Mouse (Mus musculus) retina, embryonic 14.5 days (tissue): Measurements from ENCODE around the gene Rims1.
A peak's percentile ranks its signal among the peaks of the same experiment; 100 is the strongest.

Experiments
- DNase-seq: peaks from one replicate; pipeline ENCODE4 v3.0.0-alpha.2; 2015; ENCODE audit warnings: low spot score

Gene Rims1

DNA sequence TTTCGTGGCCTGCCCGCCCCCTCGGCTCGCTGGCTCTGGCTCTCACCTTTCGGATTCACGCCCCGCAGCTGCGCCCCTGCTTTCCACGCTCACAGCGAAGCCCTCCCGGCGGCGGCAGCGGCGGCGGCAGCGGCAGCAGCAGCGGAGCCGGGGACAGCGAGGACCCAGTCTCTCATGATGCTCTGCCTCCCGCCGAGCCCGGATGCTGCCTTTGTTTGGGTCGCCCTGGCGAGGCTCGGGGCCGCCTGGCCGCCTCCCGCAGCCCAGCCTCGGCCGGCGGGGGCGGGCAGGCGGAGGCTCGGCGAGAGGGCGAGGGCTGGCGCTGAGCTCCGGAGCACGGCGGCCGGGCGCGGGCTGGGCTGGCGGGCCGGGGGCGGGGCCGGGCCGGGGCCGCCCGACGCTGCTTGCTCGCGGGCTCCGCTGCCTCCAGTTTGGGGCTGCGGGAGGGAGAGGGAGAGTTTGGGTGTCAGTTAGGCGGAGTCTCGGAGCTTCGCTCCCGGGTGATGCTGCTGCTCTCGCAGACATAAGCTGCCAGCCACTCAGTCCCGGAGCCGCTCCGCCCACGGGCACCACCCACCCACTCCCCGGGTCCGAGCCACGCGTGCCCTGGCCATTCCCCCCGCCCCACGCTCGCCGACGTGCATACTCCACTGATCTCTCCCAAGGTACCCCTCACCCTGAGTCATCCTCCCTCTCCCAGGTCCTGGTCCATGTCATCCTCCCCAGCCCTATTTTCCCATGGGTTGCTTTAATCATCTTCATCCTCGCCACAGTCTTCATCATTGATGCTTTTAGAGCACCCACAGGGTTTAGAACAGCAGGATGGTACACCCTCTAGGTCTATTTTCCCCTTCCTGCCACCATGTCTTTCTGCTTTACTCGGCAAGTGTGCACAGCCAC lies at the start of gene Rims1:
Gene Rims1 (minus strand): TSS at position 269 of the 900 bp plus-strand sequence.
- peak; percentile 70 for DNase-seq

DNA sequence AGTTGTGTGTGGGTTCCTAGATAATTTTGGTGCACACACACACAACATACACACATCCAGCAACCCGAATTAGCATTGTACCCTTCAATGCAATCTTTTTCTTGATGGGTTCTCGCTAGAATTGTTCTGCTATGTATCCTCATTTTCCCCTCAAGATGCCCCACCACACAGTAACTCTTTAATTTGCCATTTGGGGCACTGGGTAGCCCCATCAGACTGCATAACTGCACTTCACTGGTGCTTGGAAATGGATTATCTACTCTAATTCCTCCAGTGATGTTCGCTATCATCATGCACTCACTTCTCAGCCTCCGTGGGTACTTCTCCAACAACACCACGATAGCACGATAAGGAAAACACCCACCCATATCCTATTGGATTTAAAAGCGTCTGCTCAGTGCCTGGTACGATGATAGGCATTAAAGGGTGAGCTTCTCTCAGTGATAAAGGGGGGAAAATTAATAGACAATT lies 867 bp upstream of the Rims1 start:
- DNase-seq, result peak; percentile 24

DNA sequence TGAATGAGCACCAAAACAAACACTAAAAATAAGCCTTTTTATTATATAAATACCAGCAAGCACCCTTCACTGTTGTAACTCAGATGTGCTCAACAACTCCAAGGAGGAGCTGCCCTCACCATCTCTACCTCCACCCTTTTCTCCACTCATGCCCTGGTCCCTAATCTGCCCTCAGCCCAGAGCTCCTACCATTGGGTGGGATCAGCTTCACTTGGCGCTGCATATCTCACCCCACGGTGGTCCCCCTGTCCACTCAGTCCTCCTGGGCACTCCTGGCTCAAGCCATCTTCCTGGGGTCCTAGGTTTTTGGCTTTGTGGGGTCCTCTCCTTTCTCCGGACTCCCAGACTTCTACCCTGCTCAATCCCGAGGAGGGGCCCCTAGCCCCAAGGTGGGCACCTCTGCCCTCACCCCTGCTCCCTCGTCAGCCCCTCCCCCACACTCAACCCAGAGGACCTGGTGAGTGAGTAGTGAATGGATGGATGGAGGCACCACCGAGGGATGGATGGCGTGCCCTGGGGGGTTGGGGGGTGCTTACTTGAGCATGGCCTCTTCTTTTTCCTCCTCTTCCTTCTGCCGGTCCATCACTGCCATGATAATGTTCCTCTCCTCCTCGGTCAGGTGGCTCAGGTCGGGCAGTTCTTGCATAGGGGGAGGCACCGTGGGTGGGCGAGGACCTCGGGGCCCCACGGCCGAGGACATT lies 619 bp downstream of the Rims1 start:
- no peak for DNase-seq

DNA sequence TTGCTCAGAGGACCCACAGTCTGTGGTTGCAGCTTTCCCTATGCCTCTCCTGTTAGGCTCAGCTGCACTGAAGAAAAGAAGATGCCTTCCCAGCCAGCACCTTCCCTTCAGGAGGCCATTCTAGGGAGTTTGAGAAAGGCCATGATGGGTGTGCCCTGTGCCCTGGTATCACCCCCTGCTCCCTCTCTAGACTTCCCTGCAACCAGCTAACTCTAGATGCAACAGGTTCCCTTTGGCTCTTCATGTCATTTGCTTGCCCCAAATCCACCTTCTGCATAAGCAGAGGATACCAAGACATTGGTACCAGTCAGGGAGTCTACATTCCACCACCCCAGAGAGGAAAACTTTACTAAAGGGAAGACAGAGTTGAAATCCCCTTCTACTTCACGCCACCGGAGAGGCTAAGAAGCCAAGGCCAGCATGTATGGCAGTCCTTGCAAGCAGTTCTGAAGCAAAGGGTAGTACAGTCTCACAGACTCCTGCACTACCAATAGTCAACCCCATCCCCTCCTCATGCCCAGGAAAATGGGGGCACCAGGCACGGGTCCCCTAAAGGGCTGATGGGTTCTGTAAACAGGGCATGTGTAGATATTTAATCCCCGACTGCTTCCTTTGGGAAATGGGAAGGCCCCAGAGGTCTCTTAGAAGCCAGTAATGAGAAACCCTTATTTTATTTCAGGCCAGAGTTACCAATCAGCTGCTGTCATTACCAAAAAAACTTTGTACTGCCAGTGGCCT lies 1.5 kb downstream of the Rims1 start:
- peak; percentile 2 for DNase-seq

DNA sequence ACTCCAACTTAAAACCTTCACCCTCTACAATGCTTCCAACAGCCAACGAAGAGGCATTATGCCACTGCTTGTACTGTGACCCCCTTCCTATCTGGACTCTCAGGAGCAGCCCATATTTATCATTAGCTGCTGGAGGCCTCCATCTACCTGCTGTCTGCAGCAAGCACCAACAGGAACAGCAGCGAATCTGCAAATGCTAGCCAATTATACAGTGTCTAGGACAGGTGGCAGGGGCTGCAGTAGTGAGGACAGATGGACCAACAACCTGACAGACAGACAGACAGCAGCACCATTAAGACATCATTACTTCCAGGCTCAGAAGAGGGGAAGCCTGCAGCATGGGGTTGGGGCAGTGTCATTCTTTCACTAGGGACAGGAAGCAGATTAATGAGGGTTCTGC lies 2.3 kb downstream of the Rims1 start:
- no peak for DNase-seq

DNA sequence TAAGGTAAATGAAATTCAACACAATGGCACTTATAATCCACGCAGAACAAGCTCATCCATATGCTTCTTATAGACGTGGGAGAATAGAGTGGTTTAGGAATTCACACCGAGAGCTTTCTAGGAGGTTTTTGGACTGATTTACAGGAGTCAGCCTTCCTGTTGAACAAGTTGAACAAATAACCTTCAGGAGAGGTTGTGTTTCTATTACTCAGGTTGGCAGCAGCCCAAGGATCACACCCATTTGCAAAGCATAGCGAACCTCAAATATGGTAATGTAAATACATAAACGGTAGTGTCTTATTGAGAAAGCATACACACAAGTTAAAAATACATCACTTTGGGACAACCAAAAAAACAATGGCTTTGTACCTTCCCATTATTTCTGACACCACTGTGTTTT lies 5.5 kb downstream of the Rims1 start:
- DNase-seq, result no peak

DNA sequence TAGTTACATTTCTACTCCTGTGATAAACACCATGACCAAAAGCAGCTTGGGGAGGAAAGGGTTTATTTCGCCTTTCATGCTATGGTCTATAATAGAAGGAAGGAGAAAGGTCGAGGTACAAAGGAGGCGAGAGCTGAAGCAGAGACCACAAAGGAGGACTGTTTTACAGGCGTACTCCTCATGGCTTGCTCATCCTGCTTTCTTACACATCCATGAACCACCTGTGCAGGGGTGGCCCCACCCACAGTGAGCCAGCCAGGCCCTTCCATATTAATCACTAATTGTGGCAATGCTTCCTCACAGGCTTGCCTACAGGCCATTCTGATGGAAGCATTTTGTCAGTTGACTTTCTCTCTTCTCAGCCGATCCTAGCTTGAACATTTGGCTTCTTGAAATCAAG lies 8.7 kb downstream of the Rims1 start:
- no peak for DNase-seq

DNA sequence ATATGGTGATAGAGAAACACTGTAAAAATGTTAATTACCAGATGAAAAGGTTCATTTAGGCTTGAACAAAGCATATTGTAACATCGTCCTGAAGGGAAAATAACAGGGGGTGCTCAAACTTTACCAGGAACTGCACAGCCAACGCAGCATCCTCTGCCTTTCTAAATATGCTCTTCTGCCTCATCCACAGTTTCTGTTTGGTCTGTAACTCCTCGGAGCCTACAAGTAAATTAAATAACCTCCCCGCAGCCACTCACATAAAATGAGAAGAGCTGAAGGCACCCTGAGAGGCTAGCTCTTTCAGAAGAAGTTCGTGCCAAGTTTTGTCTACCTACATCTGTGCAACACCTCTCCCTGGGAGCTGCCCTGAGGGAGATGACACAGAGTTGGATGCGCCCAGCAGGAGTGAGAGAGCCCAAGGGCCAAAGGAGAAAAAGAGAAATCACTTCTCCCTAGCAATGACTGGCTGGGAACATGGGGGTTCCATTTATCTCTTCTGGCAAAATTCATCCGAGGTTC lies 16.3 kb downstream of the Rims1 start:
- no peak for DNase-seq

DNA sequence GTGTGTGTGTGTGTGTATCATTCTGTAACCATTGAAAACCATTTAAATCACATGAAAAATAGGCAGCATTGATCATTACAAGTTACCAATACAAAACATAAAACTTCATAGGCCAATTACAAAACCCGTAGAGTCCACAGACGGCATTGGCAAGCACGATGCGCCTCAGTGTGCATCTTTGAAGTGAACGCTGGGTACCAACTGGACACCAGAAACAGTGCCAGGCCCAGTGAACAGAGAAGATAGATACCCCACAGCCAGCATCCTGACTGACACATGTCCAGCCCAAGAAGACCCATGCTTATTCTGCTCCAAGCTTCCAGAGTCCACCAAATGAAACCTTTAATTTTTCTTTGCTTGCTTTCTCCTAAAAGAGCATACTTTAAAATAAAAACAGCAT lies 18.2 kb downstream of the Rims1 start:
- no peak for DNase-seq

DNA sequence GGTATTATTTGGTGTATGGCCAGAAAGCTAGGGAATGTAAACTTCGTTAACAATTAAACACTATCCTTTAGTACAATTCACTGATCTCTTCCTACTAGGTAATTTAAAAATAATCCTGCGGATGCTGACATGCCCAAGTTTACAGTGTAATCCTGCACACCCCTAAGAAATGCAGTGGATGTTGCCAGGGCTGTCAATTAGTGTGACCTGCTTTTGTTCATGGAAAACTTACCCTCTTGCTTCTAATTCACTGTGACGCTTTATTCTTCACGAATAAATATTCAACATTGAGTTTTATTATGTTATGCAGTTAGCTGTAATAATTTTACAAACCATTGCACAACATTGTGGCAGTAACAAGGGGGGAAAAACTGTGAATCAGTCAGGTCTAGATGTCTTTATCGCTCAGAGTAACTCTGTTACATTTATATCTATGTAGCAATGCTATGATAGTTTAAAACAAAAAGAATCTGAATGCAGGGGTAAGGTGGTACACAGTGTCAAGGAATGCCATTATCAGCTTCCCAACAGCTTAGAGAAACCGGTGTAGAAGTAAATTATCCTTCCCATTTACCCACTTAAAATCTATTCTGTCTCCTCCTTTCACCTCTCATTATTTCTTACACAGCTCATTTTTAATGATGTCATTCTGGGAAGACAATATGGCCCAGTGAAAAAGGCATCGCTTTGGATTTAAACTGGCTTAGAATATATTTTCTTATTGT lies 35.1 kb downstream of the Rims1 start:
- DNase-seq, result peak; percentile 61

DNA sequence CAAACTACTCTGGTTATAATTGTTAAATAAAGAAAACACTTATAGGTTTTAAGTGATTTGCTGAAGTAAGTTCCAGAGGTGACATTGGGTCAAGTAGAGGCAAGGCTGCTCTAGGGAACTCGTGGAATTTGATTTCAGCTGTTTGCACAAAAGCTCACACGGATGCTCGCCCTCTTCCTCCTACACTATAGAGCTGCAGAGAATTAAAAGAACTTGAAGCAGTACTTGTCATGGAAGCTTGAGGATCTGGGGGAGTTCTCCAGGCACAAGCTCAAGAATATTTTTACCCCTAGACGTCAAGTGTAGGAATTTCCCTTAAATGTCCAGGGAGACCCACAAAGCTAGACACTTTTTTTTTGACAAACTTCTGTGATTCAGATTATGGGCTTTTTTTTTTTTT lies 42.4 kb downstream of the Rims1 start:
- no peak for DNase-seq

DNA sequence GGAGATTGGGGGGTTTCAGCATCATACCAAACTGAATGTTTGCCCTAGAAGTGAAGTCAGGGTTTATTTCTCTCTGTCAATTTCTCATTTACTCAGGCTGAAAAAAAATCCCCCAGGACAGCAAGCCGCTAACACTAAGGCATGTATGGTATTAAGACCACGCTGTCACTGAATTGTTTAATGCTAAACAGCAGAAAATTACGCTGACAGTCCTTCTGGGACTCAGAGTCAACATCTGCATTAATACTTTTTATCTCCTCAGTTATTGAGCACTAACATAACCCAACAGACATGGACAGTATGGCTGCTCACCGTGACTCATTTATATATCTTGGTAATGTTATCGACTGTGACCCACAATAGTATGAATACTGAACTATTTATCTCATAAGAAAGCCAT lies 43.0 kb downstream of the Rims1 start:
- no peak for DNase-seq

DNA sequence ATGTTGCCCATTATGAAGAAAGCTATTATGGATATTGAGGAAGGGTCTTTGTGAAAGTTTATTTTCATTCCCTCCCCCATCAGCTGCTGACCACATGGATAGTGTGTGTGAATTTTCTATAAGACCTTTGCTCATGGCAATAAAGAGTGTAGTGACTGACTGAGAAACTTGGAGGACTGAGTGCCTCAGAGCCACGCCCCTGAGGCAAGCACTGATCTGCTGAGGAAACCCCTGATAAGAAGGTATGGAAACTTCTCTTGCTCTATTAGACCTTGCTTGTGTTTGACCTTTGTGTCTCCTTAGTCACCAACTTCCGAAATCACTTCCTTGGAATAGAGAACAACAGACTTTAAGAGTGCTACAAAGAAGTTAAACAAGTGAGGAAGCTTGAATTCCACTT lies 55.3 kb downstream of the Rims1 start:
- DNase-seq, result no peak

DNA sequence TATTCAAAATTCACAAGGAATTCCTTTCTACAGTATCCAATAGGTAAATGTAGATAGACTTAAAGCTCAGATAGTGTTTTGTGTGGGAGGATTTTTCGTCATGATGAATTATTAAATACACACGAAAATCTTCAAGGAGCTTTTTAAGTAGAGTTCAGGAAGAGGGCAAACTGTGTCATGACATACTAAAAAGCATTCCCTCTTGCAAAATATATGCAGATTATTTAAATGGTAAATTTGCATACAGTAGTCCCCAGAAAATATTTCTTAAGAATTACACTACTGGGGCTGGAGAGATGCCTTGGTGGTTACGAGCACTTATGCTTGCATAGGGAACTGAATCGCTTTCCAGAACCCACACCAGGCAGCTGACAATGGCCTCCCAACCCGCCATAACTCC lies 61.1 kb downstream of the Rims1 start:
- DNase-seq, result no peak

DNA sequence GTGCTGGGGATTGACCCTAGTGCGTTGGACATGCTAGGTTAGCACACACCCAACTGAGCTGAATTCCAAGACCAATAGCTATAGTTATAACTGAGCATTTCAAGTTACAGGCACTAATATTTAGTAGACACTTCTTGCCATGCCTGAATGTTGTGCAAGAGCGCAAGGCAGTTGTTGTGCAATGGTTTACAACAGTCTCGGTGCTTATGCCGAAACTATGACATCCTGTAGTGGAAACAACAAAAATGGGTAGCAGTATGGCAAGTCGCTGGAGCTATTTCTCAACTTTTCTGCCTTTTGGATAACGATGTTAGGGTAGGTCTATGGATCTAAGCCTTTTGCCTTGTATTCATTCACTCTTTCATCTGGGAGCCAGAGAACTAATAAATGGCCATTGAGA lies 68.3 kb downstream of the Rims1 start:
- DNase-seq, result no peak

DNA sequence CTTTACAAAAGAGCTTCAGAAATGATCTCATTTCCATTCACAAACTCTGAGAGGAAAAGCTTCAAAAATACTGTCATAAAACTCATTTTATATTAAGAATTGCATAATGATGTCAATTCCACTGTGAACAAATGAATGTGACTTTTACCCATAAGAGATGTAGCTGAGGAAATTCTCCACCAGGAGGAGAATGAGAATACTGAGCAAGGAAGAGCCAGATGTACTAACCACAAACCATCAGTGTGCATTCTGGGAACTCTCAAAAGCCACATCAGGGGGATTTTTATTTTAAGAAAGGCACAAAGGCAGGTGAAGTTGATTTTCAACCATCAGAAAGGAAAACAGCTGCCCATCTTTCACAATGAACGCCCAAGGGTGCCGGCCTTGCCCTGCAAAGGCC lies 71.4 kb downstream of the Rims1 start:
- no peak for DNase-seq

DNA sequence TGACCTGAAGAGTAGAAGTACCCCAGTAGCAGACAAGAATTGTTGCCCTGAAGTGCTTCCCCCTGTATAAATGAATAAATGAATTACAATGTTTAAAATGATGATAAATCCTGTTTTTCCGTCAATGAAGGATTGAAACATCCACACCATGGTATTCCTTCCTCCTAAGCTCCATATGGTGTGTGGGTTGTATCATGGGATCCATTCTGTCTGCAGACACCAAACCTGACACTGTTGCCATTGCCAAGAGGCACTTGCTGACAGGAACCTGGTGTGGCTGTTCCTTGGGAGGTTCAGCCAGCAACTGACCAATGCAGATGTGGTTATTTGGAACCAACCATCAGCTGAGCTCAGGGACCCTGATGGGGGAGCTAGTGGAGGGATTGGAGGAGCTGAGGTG lies 72.5 kb downstream of the Rims1 start:
- DNase-seq, result no peak

DNA sequence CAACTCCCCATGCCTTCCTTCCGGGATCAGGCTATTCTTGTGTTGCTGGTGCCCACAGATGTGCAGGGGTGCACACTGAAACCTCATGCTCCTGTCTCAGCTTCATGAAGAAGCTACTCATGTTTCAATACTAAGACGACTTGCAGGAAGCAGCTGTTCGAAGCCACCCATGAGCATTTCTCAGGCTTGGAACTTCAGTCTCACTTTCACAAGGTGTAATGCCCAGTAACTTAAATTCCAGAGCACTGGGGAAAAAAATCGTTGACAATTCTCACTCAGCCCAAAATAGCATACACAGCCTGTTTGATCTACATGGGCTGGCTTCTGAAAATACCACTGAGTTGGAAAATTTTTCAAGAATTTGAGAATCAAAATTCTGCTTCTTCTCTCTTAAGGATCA lies 77.6 kb downstream of the Rims1 start:
- DNase-seq, result no peak

DNA sequence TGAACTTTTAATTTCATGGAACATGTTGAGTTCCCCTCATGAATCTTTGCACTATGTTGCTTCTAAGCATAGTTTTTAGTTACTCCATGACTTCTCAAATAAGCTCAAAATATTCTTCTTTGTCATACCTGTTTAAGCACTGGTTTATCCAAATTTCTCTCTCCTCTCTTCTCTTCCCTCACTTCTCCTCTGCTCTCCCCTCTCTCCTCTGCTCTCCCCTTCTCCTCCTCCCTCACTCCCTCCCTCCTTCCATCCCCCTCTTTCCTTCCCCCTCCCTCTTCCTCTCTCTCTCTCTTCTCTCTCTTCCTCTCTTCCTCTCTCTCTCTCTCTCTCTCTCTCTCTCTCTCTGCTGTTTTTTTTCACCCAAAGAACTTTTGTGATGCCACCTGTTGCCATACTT lies 84.1 kb downstream of the Rims1 start:
- no peak for DNase-seq

DNA sequence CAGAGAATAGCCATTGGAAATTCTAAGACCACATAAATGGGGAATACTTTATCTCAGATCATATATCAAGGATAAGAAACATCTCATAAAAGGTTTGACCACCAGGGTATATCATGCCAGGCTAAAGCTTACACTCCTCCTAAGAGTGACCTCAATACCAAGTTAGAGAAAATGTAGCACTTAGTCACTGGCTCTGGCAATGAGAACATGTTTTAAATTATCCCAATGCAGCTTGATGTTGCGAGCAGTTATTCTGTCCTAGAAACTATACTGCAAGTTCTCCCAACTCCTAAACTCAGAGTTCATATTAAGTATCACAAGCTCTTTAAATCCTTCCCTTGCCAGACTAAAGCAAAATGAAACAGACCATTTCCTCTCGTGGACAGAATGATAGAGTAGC lies 85.1 kb downstream of the Rims1 start:
- no peak for DNase-seq

DNA sequence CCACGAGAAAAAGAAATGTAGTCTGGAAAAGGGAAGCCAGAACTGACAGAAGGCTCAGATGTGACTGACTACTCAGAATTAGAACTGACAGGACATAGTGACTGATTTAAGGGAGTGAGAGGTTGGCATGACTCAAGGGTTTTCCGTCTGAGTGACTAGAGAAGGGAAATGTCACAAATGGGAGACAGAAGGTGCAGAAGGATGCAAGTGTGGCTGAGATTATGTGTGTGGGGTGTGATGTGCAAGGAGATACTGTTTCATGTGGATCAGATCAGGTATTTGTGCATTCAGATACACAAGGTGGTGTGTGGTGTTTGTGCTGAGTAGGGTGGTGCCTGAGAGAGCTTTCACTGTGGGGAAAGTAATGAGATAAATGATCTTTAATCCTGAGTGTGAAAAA lies 96.3 kb downstream of the Rims1 start:
- no peak for DNase-seq

DNA sequence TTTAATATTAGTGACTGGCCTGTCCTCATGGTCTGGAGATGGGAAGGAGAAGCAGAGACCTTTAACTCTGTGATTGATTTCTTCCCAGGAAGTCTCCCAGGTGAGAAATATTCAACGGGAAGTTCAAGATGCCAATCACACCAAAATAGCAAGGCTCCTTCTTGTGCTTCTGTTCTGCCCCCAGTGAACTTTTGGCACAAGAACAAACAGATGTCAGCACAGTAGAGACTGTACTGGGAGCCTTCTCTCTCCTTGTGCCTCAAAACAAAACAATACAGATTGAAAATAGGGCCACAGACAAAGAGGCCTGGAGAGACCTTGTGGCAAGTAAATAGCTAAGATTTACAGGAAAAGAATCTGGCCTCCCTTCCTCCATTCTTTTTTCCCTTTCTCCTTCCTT lies 110.7 kb downstream of the Rims1 start:
- DNase-seq, result no peak
